Mouse (Mus musculus): ENCODE measurements around the gene Mphosph8.

Gene Mphosph8

DNA sequence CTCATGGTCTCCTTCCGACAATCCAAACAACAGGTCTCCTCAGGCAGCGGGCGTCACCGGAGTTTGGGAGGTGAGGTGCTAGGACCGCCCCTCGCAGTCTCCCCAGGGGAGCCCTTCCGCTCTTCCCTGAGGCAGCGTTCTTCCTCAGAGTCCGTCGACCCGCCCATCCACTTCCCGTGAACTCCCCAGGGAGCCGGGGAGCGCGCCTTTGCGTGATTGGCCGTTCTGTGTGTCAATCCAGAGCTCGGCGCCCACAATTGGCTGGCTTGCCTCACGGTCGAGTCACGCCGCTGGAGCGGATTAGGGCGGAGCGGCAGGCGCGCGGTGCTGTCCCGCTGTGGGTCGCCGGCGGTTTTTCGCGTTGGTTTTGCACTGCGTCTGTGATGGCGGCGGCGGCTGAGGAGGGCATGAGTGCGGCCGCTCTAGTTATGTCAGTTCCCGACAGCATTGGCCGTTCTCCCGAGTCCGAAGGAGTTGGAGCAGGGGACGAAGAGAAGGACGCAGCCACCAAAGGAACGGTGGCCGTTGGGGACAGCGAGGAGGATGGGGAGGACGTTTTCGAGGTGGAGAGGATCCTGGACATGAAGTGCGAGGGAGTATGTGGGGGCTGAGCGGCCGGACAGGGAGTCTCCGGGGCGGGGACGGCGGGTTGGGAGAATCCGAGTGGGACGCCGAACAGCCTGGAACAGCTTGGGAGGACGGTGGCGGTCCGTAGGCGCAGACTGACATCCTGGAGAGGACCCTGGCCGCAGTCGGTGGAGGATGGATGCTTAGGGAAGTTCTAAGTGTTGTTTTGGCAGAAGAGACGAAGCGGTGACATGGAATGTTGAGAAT, at the start of gene Mphosph8:
TSS of gene Mphosph8 (plus strand) at position 280 of the 834 bp plus-strand sequence.
- peak; percentile 99 to 100 for DNase-seq (ENCODE audit: low spot score in 2 of 2)

DNA sequence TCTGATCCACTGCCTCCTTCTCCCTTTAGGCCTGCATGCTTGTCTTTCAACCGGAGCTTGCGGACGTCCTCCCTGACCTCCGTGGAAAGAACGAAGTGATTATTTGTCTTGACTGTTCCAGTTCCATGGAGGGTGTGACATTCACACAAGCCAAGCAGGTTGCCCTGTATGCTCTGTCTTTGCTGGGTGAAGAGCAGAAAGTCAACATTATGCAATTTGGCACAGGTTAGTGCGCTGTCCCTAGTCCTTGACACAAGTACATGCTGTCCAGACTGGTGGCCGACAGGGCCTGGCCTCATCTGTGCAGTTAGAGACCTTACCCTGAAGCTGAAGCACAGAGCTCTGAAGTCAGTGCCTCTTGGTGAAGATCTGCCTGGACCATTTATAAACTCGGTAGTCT, 47.6 kb upstream of the Mphosph8 start:
- DNase-seq (ENCODE audit: low spot score in 2 of 2): no peak

DNA sequence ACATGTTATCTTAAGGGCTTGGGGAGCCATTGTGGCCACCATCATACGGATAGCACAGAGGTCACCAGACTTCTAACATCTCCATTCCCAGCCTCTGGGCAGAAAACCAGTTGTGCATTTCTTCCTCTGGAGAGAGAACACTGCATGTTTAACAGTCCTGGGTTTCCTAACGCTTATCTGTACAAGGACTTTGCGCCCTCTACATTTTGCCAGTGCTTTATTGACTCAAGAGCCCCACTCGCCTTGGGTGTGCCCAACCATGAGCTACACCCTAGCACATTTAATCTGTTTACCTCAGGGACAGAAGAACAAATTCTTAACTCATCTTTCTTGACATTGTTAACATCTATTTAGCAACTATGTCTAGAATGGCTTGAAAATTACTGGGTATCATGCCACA, 41.8 kb upstream of the Mphosph8 start:
- no peak for DNase-seq (ENCODE audit: low spot score in 2 of 2)

DNA sequence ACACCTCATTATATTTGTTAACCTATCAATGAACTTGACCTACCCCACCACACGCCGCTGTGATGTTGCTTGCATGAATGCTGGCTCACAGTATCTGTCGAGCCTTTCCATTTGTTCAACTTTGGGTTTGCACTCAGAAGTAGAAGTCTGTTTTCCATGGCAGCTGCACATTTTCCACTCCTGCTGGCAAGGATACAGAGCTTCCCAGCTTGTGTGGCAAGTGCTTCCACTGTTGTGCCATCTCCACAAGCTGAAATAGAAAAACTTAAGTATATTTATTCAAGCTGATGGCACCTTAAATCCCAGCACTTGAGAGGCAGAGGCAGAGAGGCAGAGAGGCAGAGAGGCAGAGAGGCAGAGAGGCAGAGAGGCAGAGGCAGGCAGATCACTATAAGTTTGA, 39.7 kb upstream of the Mphosph8 start:
- DNase-seq (ENCODE audit: low spot score in 2 of 2): no peak

DNA sequence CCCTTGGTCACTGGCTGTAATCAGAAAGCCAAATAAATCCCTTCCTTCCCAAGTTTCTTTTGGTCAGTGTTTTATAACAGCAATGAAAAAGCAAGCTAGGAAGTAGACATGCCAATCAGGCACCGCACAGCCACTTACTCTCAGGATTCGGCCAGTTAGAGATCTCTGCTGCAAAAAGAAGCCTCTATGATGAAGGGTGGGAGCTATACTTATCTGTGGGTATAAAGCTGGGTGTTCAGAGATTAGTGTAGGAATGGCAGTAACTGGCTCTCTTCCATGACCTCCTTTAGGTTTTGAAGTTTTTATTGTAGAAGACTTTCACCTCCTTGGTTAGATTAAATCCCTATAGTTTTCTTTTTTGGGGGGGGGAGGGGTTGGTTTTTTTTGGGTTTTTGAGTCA, 36.9 kb upstream of the Mphosph8 start:
- no peak for DNase-seq (ENCODE audit: low spot score in 2 of 2)

DNA sequence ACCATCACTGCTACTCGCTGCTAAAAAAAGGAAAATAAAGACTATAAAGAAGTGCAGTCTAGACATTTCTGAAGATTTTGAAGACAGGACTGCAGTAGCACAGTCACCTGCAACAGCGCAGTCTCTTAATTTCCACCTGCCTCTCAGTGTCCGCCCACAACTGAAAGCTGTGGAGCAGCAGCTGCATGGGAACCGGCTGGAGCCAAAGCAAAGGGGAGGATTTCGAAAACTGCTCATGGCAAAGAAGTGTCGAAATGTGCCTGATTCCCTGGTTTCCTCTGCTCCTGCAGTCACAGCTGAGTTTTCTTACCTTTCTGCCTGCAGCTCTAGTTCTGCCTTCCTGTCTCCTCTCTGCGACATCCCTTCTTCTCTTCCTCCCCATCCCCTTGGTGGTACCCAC, 20.8 kb upstream of the Mphosph8 start:
- DNase-seq (ENCODE audit: low spot score in 2 of 2): no peak

DNA sequence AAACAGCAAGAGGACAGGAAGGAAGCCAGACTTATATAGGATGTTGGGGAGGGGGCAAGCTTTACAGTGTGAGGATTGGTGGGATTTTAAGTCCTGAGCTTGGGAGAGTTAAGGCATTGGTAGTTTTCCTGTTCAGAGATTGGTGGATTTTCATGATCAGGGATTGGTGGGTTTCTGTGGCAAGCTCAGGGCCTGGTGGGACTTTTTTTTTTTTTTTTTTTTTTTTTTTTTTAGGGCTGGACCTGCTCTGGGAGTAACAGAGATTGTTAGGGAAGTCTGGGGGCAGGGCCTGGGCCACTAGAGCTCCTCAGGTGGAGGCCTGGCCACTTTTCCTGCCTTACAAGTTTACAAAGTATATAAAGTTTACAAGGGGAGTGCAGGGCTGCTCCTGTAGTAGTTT, 18.6 kb upstream of the Mphosph8 start:
- DNase-seq (ENCODE audit: low spot score in 2 of 2): no peak

DNA sequence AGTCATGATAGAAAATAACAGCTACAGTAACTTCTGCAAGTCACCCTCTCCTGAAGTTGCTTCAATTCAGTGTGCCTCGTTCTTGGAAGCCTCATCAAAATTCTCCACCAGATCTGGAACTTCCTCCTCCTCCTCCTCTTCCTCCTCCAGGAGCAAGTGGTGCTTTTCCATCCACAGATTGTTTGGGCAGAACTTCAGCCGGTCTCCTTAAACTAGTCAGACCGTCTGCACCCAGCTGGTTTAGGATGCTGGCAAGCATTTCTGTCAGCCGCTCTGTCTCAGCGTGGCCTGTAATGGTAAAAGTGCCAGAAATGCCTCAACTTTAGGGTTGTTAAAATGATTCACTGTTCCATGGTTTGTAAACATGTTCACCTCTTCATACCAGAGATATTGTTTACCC, 2.4 kb upstream of the Mphosph8 start:
- DNase-seq (ENCODE audit: low spot score in 2 of 2): no peak

DNA sequence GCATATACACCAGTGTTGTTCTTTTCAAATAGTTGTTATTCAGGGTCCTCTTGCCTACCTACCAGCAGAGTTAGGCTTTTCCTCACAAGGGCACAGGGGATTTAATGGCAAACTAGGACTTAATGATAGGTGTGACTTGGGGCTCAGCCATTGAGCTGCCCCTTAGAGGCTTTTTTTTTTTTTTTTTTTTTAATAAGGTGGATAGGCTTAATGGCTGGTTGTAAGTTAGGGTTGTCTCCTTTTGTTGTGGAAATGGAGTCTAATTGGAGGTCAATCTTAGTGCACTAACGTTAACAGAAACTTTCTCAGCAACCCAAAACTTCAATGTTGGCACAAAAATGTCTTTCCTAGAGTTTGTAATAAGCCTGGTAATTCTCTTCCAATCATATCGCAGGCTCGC, 1.1 kb upstream of the Mphosph8 start:
- no peak for DNase-seq (ENCODE audit: low spot score in 2 of 2)

DNA sequence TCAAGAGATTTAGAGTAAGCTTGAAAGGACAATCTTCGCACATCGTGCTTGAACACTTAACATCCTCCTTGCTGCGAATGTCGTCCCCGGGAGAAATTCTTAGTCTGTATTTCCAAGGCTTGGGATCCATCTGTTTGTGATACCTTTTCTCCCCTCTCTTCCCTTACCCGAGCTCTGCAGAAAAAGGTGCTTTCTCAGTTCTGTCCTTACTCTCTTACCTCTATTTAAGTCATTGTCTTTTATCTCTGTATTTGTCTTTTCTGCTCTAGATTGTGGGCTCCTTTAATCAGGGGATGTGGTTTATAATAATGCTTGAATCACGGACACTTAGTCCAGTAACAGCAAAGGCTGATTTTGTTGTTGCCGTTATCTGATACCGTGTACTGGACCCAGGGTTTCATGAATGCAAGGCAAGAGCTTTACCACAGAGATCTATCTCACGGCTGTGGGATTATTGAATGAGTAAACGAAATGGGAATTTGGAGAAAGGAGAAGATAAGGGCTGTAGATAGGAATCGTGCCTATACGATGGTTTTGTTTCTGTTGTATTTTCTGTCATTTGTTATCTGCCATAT, 1.1 kb downstream of the Mphosph8 start:
- DNase-seq (ENCODE audit: low spot score in 2 of 2): no peak

DNA sequence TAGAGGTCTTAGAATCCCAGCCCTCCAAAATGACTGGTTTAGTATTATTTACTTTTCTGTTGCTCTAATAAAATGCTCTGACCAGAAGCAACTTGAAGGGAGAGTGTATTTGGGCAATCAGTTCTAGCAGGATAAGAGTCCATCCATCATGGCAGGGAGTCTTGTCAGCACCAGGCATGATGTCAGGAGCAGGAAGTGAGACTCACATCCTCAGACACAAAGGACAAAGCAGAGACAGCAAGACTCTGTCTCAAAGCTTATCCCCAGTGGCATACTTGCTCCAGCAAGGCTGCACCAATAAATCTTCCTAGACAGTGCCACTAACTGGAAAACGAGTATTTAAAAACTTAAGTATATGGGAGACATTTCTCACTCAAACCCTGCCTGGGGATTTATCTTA, 17.4 kb downstream of the Mphosph8 start:
- no peak for DNase-seq (ENCODE audit: low spot score in 2 of 2)

DNA sequence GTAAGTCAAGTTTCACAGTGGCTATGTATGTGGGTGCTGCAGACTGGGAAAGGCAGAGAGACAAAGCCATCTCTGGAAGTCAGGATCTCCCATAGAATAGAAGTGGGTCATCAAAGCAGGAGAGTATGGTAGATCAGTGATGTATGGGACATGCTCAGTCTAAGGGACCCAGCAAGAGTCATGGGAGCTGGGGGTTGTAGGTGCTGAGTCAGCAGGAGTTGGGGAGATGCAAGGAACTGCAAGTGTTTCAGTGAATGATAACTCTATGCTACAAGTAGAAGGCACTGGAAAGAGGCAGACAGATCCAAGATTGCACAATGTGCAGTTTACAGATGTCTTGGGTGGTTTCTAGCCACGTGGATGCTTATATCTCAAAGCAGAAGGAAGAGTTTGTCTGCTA, 21.1 kb downstream of the Mphosph8 start:
- no peak for DNase-seq (ENCODE audit: low spot score in 2 of 2)

DNA sequence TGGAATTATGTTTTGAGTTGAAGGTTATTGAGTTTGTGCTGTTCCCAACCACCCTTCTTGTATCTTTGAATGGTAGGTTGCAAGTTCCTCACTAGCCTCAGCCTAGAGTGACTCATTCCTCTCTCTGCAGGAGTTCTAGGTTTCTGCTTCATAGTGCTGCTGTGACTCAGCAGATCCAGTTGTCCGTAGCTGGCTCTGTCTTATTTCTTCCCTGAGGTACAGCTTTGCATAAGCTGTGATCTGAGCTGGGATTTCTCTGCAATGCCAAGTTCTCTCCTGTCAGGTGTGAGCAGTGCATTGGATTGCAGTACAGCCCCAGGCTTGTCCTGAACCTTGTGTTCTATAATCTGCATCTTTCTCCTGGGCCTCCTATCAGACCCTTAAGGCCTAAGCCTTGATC, 21.7 kb downstream of the Mphosph8 start:
- DNase-seq (ENCODE audit: low spot score in 2 of 2): no peak

DNA sequence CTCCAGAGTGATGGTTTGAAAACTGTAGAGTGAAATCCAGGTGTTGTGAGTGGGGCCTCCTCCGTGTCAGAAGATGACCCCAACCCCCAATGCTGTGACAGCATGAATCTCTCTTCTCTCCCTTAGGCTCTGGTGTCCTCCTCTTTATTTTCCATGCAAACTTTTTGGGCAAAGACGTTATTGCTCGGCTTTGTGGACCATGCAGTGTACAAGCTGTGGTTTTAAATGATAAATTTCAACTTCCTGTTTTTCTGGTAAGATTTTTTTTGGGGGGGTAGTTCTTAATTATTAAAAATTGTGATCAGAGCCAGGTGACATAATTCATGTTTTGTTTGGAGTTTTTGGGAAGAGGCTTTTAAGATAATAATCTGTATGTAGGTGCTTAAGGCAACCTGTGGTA, 27.4 kb downstream of the Mphosph8 start:
- no peak for DNase-seq (ENCODE audit: low spot score in 2 of 2)

DNA sequence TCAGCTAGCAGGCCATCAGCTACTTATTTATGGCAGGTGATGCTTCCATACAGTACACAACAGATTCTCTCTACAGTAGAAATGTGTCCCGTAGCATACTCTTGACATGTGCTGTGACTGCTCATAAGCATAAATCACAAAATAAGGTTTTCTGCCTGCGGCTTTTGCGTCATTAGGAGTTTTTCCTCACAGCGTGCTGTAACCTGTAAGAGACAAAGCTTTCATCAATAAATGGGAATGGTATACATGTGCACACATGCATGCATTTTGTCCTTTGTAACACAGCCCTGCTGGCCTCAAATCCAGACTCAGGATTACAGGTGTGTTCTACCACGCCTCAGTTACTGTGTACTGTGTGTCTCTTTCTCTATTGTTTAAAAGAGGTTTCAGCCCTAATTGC, 29.8 kb downstream of the Mphosph8 start:
- no peak for DNase-seq (ENCODE audit: low spot score in 2 of 2)

DNA sequence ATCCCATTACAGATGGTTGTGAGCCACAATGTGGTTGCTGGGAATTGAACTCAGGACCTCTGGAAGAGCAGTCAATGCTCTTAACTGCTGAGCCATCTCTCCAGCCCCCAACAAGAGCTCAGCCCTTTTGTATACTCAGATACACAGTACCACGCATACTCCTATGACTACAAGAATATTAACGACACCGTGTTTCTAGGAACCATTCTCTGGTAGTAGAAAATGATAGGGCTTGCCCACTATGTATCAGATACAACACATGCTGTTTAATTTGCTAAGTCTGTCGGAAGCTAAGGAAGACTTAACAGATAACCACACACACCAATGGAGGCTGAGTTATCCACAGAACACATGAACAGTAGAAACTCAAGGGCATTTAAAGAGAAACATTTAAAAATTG, 34.6 kb downstream of the Mphosph8 start:
- DNase-seq (ENCODE audit: low spot score in 2 of 2): no peak

DNA sequence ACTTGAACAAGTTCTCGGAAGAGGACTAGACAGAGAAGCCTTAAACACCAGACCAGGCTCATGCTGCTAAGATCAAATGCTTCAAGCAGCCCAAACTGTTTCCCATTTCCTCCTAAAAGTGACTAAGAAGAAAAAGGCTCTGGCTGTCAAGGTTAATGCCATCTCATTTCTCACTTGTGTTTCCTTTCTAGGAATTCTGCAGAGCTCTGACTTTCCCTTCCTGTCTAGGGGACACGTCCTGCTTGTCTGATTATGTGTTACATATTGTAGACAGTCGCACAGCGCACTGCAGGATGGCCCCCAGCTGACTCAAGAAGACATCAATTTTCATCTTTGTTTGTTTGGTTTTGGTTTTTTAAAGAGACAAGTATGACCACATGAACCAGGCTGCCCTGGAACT, 37.6 kb downstream of the Mphosph8 start:
- DNase-seq (ENCODE audit: low spot score in 2 of 2): no peak

DNA sequence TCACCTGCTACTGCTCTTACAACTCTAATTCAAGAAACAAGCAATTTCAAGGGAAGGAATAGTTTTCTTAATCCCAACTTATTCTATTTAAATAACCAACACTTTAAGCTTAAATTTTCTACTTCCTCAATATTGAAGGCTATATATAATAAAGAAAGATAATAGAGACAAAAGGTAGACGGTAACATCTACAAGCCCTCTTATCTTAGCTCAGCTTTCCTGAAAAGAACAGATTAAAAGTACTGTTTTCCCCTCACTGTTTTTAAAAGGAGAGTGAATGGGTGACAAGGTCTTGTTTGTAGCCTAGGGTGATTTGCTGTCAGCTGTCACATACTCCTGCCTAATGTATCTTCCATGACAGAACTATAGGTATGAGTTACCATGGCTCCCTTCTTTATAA, 58.4 kb downstream of the Mphosph8 start:
- DNase-seq (ENCODE audit: low spot score in 2 of 2): no peak

DNA sequence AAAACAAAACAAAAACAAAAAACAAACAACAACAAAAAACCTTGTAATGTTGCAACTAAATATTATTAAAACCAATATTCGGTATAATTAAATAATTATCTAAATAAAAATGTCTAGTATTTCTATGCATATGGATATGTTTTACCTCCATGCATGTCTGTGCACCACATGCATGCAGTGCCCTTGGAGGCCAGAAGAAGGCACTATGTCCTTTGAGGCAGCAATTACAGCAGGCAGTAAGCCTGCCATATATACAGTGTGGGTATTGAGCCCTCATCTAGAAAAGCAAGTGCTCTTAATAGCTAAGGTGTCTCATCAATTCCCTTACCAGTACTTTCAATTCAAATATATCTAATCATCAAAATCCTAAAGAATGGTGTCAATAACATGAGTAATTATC, 72.1 kb downstream of the Mphosph8 start:
- DNase-seq (ENCODE audit: low spot score in 2 of 2): no peak
